Mouse (Mus musculus): ENCODE data around the gene Zfp334. TPM values are rescaled to one million over a fixed set of nuclear protein-coding genes. Genes with fewer than 3 reads are reported as not detected.

Zfp334 gene
- not detected in 2 replicates for total RNA-seq (2014; fragmentation: Nextera tagmentation)
- not detected in 2 replicates for total RNA-seq (2017)

- ATAC-seq (replicated peaks; ENCODE audit: poor library complexity, severe bottlenecking) = no peak
These were observed at the start of gene Zfp334 for GRCm38 (mm10) chr2:165387844-165388495. TSS of gene Zfp334 (minus strand) at chr2:165388259.

- no peak for ATAC-seq (replicated peaks; ENCODE audit: poor library complexity, severe bottlenecking)
These were observed 40.6 kb upstream of the Zfp334 start for GRCm38 (mm10) chr2:165428694-165429093.

- ATAC-seq (replicated peaks; ENCODE audit: poor library complexity, severe bottlenecking) = no peak
These were observed 32.1 kb upstream of the Zfp334 start for GRCm38 (mm10) chr2:165420195-165420594.

GRCm38 (mm10) chr2:165419670-165420111 lies 31.6 kb upstream of the Zfp334 start:
- ATAC-seq (replicated peaks; ENCODE audit: poor library complexity, severe bottlenecking) = peak; percentile 68

- no peak for ATAC-seq (replicated peaks; ENCODE audit: poor library complexity, severe bottlenecking)
These were observed 30.5 kb upstream of the Zfp334 start for GRCm38 (mm10) chr2:165418577-165418976.

GRCm38 (mm10) chr2:165417291-165417690 lies 29.2 kb upstream of the Zfp334 start:
- ATAC-seq (replicated peaks; ENCODE audit: poor library complexity, severe bottlenecking) = peak; percentile 52

- 0 out of 2 replicates have a peak, but pooled peaks have one; percentile 22 for ATAC-seq (replicated peaks; ENCODE audit: poor library complexity, severe bottlenecking)
These were observed 27.7 kb upstream of the Zfp334 start for GRCm38 (mm10) chr2:165415795-165416194.

- ATAC-seq (replicated peaks; ENCODE audit: poor library complexity, severe bottlenecking) = no peak
These were observed 27.2 kb upstream of the Zfp334 start for GRCm38 (mm10) chr2:165415141-165415721.

GRCm38 (mm10) chr2:165414321-165414720 lies 26.3 kb upstream of the Zfp334 start:
- ATAC-seq (replicated peaks; ENCODE audit: poor library complexity, severe bottlenecking) = no peak

GRCm38 (mm10) chr2:165413884-165414283 lies 25.8 kb upstream of the Zfp334 start:
- ATAC-seq (replicated peaks; ENCODE audit: poor library complexity, severe bottlenecking) = no peak

- ATAC-seq (replicated peaks; ENCODE audit: poor library complexity, severe bottlenecking) = peak; percentile 38
These were observed 19.7 kb upstream of the Zfp334 start for GRCm38 (mm10) chr2:165407700-165408301.

- ATAC-seq (replicated peaks; ENCODE audit: poor library complexity, severe bottlenecking) = peak; percentile 60
These were observed 17.3 kb upstream of the Zfp334 start for GRCm38 (mm10) chr2:165405351-165405750.

- ATAC-seq (replicated peaks; ENCODE audit: poor library complexity, severe bottlenecking) = peak; percentile 80
These were observed 16.9 kb upstream of the Zfp334 start for GRCm38 (mm10) chr2:165404951-165405350.

GRCm38 (mm10) chr2:165398164-165398785 lies 10.2 kb upstream of the Zfp334 start:
- no peak for ATAC-seq (replicated peaks; ENCODE audit: poor library complexity, severe bottlenecking)

- ATAC-seq (replicated peaks; ENCODE audit: poor library complexity, severe bottlenecking) = no peak
These were observed 9.6 kb upstream of the Zfp334 start for GRCm38 (mm10) chr2:165397502-165398163.

- ATAC-seq (replicated peaks; ENCODE audit: poor library complexity, severe bottlenecking) = no peak
These were observed 8.9 kb upstream of the Zfp334 start for GRCm38 (mm10) chr2:165396831-165397501.

- no peak for ATAC-seq (replicated peaks; ENCODE audit: poor library complexity, severe bottlenecking)
These were observed 4.1 kb upstream of the Zfp334 start for GRCm38 (mm10) chr2:165392156-165392555.

GRCm38 (mm10) chr2:165391561-165391960 lies 3.5 kb upstream of the Zfp334 start:
- ATAC-seq (replicated peaks; ENCODE audit: poor library complexity, severe bottlenecking) = peak; percentile 62

GRCm38 (mm10) chr2:165389299-165389952 lies 1.4 kb upstream of the Zfp334 start:
- no peak for ATAC-seq (replicated peaks; ENCODE audit: poor library complexity, severe bottlenecking)

All from granulocyte monocyte progenitor cell, adult 5-6 weeks (primary cell).